Mouse (Mus musculus) small intestine, adult 2 months (tissue): Measurements from ENCODE around the gene Large2.

Experiments
- CTCF ChIP-seq: fragments of 200-500 bp; IDR thresholded peaks from 2 replicates; pipeline ENCODE4 v1.5.1; 2012; ENCODE audit warnings: low read depth, mild to moderate bottlenecking, control low read depth, inconsistent platforms, low read length, moderate library complexity, mixed read lengths; ENCODE audit not compliant: insufficient replicate concordance, insufficient read length; ENCODE audit errors: extremely low read depth
- POLR2A ChIP-seq: fragments of 200-500 bp; IDR thresholded peaks from 2 replicates; pipeline ENCODE4 v1.6.1; 2012; ENCODE audit warnings: low read depth, mild to moderate bottlenecking, control low read depth, inconsistent platforms, low read length, moderate library complexity

- TF ChIP-seq POLR2A = no peak
- TF ChIP-seq CTCF = no peak
Observed at GRCm38 (mm10) chr2:92384101-92384500, 9.4 kb upstream of the Large2 start.
